Mouse (Mus musculus): ENCODE measurements at regions not wholly inside any gene's neighbourhood (a gene's known extent, or its start where the extent isn't known, plus 50 kb on each side); places are given as distances from the start of the nearest gene placed in this dataset.
A peak's percentile ranks its signal among the peaks of the same experiment; 100 is the strongest.

DNA sequence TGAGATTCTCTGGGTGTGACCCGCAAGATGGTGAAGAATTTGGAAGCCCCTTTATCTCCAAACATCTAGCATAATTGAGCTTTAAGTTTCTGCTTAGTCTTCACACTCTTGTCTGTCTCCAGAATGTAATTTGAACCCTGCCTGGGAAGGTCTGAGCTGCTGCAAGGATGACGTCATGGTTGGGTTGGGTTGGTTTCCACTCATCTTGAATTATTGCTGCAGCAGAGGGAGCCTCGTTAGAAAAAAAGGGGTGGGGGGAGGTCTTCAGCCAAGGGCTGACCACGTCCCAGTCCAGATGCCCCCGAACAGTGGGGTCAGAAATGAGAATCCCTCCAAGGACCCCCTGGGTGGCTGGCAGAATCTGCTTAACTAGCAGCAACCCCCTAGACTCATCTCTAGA is 158.1 kb upstream of the Sox11 start:
- Histone ChIP-seq H3K27ac (no peak overlapping the region), H3K4me3 (no peak overlapping the region)
- intact Hi-C loops (cut with DNase I): no loop called here
- TF ChIP-seq CTCF (IDR thresholded peaks at IDR 0.05): no peak
- DNase-seq (ENCODE audit: extremely low spot score in 1 of 2, low spot score in 2 of 2): no peak

DNA sequence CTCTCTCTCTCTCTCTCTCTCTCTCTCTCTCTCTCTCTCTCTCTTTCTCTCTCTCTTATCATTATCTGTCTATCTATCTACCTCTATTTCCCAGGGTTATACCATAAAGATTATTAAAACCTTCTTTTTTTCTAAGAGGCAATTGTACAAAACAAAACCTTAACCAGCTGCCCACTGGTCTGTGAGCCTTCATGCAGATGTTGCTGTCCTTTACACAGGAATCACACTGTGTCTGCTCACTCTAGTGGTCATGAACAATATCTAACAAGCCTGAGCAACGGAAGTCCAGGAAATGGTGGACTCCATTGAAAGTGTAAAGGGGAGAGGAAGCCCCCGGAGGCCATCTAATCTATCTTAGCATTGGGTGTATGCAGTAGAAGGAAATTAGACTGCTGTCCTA is 156.9 kb upstream of the Sox11 start:
- Histone ChIP-seq H3K4me3 (no peak overlapping the region), H3K27ac (no peak overlapping the region)
- no peak for DNase-seq (ENCODE audit: extremely low spot score in 1 of 2, low spot score in 2 of 2)
- intact Hi-C loops (cut with DNase I): no loop called here
- no peak for TF ChIP-seq CTCF (IDR thresholded peaks at IDR 0.05)

DNA sequence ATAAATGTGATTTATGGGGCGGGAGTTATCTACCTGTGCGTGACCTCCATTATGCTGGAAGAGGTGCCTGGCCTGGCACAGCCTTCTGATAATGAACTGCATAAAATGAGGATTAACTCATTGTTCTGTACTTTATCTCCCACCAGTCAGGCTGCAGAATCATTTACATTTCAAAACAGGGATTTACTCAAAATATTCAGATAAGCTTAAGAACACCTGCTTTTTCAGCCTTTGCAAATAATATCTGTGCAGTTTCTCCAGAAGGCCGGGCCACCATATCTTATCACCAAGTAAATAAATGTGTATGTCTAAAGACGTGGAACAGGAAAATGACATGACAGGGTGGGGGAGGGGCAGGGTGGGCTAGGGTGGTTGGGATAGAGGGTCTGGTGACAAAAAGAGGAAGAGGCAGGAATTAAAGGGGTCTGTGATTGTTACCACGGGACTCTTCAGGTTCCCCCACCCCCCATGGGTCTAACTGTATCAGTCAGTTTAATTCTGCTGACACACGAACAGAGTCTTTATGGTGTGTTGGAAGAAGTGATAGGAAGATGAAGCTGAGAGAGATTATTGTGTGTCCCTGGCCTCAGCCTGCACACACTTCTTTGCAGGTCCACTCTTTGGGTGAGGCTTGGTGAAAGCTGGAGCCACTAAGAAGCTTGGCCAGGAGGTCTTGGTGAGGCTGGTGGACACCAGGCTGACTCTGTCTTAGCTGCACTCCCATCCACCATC is 154.6 kb upstream of the Sox11 start:
- Histone ChIP-seq H3K27ac (no peak overlapping the region), H3K4me3 (no peak overlapping the region)
- DNase-seq (ENCODE audit: extremely low spot score in 1 of 2, low spot score in 2 of 2): no peak
- intact Hi-C loops (cut with DNase I): no loop called here
- no peak for TF ChIP-seq CTCF (IDR thresholded peaks at IDR 0.05)

DNA sequence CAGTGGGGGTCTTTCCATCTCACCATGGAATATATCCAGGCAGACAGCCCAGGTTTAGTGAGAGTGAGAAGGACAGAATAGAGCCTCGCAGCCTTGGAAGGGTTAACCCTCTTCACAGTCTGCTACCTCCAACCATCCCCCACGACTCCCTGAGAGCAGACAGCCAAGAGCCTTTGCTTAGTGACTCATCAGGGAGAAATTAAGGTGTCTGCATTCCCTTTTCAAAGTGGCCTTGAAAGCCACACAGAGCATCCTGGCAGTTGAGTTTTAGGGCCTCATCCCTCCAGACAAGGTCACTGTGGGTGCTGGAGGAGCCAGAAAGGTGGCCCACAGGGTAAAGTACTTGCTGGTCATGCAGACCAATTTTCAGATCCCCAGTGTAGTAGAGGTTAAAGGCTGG is 149.9 kb upstream of the Sox11 start:
- no peak for DNase-seq (ENCODE audit: extremely low spot score in 1 of 2, low spot score in 2 of 2)
- TF ChIP-seq CTCF (IDR thresholded peaks at IDR 0.05): no peak
- intact Hi-C loops (cut with DNase I): no loop called here

DNA sequence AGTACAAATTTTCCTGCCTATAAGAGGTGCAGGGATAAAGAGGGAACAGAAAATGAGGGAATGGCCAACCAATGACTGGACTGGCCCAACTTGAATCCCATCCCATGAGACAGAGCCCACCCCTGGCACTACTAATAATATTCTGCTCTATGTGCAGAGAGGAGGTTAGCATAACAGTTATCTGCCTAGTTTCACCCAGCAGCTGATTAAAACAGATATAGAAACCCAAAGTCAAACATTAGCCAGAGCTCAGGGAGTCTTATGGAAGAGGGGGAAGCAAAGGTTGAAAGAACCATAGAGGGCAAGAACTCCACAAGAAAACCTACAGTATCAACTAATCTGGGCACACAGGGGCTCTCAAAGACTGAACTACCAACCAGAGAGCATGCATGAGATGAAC is 138.9 kb upstream of the Sox11 start:
- intact Hi-C loops (cut with DNase I): no loop called here

More for the DNA sequence above, 149.9 kb upstream of the Sox11 start:
- H3K27ac ChIP-seq: no peak overlapping the region
- H3K4me3 ChIP-seq: no peak overlapping the region

DNA sequence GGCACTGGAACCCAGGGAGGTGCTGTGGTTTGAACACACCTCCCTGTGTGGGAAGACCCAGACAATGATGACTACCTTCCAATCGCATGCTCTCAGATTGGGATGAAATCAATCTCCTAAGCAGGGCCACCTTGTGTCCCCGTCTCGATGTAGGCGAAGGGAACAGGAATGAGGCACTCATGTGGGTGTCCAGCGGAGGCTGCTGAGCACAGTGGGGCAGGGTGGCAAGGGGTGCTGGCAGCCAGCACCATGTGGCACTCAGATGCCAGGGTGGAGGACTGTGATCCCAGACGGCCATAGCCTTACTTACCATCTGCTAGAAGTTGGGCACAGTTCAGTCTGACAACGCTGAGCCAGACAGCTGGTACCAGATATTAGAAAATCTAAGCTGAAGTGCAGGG is 137.2 kb upstream of the Sox11 start:
- intact Hi-C loops (cut with DNase I): no loop called here
- no peak for DNase-seq (ENCODE audit: extremely low spot score in 1 of 2, low spot score in 2 of 2)
- no peak overlapping the region for H3K4me3 ChIP-seq
- TF ChIP-seq CTCF (IDR thresholded peaks at IDR 0.05): no peak
- H3K27ac ChIP-seq: no peak overlapping the region

More for the DNA sequence above, 138.9 kb upstream of the Sox11 start:
- no peak for TF ChIP-seq CTCF (IDR thresholded peaks at IDR 0.05)
- no peak for DNase-seq (ENCODE audit: extremely low spot score in 1 of 2, low spot score in 2 of 2)
- Histone ChIP-seq H3K27ac (no peak overlapping the region), H3K4me3 (no peak overlapping the region)

DNA sequence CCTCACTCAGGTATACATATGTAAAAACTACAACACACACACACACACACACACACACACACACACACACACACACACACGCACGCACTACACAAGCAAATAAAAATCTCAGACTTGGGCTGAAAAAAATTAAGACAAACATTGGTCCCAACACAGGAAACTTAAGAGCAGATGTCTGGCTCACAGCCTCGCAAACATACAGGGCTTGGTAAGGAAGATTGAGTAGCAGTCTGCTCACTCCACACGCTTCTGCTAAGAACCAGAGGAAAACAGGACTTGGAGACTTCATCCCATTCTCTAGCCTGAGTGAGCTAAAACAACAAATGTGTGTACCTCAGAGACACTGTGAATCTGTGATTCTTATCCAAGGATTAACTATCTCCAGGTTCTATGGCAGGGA is 132.3 kb upstream of the Sox11 start:
- no peak overlapping the region for H3K27ac ChIP-seq
- intact Hi-C loops (cut with DNase I): no loop called here
- no peak overlapping the region for H3K4me3 ChIP-seq
- no peak for DNase-seq (ENCODE audit: extremely low spot score in 1 of 2, low spot score in 2 of 2)
- no peak for TF ChIP-seq CTCF (IDR thresholded peaks at IDR 0.05)

DNA sequence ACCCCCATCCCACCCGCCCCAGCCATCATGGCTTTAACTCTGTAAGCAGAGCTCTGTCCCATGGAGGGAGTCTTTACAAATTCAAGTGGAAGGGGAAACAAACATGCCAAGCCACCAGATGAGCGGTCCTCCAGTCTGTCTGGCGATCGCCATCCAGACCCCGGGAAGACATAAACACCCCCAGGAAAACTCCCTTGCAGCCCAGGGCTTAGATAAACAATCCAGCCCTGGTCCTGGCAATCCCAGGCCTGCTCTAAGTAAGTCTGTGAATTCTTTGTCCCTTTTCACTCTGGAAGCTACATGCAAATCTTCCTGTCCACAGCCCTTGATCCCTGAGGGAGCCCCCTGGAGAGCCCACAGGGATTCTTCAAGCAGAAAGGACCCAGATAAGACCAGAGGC is 129.2 kb upstream of the Sox11 start:
- DNase-seq (ENCODE audit: extremely low spot score in 1 of 2, low spot score in 2 of 2): no peak
- TF ChIP-seq CTCF (IDR thresholded peaks at IDR 0.05): no peak
- no peak overlapping the region for H3K27ac ChIP-seq
- no peak overlapping the region for H3K4me3 ChIP-seq
- intact Hi-C loops (cut with DNase I): no loop called here

DNA sequence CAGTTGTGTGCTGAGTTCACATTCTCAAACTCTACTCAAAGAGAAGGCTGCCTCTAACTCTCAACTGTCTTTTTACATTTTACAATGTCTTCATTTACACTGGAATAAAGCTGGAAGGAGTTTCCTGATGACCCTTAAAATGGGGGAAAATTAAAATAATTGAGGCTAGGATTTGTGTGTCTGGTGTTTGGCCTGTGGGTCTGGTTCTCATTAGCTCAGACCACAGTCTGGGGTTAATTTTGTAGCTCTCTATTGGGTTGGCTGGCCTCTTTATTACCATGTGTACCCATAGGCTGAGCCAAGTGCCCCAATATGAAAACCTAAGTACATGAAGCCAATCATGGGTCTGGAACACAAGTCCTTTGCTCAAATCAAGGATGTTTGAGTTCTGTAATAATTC is 128.0 kb upstream of the Sox11 start:
- Histone ChIP-seq H3K4me3 (no peak overlapping the region), H3K27ac (no peak overlapping the region)
- TF ChIP-seq CTCF (IDR thresholded peaks at IDR 0.05): no peak
- no peak for DNase-seq (ENCODE audit: extremely low spot score in 1 of 2, low spot score in 2 of 2)
- intact Hi-C loops (cut with DNase I): no loop called here

DNA sequence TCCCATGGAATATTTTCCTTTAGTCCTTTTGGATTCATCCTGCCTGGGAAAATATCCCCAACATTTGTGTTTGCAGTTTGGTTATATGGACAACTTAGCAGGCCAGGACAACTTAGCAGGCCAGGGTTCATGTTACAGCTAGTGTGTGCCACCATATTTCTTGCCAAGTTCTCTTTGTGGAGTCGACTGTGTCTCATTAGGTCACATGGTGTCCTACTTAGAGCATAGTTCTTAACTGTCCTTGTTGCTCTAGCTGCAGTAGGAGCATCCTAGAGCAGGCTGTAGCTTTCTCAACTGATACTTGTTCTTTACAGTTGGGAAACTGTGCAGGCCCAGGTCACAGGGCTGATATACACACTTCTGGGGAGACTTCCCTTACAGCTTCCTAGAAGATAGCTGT is 126.4 kb upstream of the Sox11 start:
- Histone ChIP-seq H3K27ac (no peak overlapping the region), H3K4me3 (no peak overlapping the region)
- TF ChIP-seq CTCF (IDR thresholded peaks at IDR 0.05): no peak
- no peak for DNase-seq (ENCODE audit: extremely low spot score in 1 of 2, low spot score in 2 of 2)
- intact Hi-C loops (cut with DNase I): loop anchor here (5.0 kb wide), 1 partner anchor 109 kb away; no protein-coding TSS in a partner anchor

DNA sequence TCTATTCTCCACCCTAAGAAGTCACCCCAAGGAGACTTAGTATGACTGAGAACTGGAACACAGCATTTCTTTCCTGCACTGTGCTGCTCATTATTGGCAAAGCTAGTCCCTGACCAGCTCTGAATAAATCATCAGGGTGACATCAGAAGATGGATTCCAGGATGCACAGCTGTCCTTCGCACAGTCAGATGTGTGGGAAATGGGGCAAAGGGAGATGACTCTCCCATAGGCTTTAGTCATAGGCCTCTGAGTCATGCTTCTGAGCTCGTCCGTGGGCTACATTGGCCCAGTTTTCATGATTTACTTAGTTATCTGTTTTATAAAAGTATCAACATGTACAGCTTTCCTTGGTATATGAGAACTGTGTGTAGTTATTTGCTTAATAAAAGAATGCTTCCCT is 125.8 kb upstream of the Sox11 start:
- DNase-seq (ENCODE audit: extremely low spot score in 1 of 2, low spot score in 2 of 2): peak in 1 of 2 experiments; percentile 20
- no peak overlapping the region for H3K4me3 ChIP-seq
- TF ChIP-seq CTCF (IDR thresholded peaks at IDR 0.05): no peak
- intact Hi-C loops (cut with DNase I): loop anchor here (5.0 kb wide), 1 partner anchor 109 kb away; no protein-coding TSS in a partner anchor
- no peak overlapping the region for H3K27ac ChIP-seq

DNA sequence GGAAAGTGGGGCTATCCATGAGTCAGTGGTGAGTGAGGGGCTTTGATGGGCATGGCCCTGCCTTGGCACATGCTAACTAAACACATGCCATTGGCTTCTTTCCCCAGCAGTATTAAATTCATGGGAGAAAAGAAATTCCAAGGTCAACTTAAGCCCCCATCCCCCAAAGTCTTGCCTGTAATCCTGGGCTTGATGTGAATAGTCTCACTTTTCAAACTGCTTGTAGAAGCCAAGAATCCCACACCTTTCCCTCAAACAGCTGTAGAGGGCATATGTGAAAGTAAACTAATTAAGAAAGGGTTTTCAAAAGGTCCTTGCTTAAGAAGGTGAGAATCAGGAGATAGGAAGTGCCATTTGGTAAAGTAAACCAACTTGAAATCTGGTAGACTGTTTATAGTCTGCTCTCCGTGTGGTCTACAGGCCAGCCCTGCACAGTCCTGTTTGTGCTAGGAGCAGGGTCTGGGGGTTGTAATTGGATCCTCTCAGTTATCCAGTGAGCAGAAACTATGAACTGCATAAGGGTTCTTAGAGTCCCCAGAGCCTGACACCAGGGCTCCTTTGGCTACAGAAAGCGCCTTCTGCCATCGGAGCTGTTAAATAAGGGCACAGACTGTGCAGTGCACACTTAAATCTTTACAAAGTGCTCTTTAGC is 123.3 kb upstream of the Sox11 start:
- no peak overlapping the region for H3K4me3 ChIP-seq
- no peak for DNase-seq (ENCODE audit: extremely low spot score in 1 of 2, low spot score in 2 of 2)
- TF ChIP-seq CTCF (IDR thresholded peaks at IDR 0.05): no peak
- intact Hi-C loops (cut with DNase I): loop anchor here (5.0 kb wide), 1 partner anchor 112 kb away; no protein-coding TSS in a partner anchor
- H3K27ac ChIP-seq: no peak overlapping the region

DNA sequence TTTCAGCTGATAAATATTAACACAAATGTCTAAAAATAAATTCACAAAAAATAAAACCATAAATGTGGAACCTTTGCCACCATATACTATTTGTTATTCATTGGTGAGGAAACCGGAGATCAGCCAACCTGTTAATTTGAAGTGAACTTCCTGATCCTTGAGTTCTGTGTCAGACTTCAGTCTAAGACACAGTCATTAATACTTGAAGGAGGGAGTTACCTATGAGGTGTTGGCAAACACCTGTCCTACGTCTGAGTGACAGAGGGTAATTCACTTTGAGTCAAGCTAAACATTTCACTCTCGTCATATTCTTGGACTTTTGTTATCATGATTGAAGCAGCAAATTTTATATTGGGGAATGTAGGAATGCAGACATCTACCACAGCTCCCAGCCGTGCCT is 116.3 kb upstream of the Sox11 start:
- intact Hi-C loops (cut with DNase I): no loop called here
- DNase-seq (ENCODE audit: extremely low spot score in 1 of 2, low spot score in 2 of 2): no peak
- TF ChIP-seq CTCF (IDR thresholded peaks at IDR 0.05): no peak
- Histone ChIP-seq H3K27ac (no peak overlapping the region), H3K4me3 (no peak overlapping the region)
